Mouse (Mus musculus): ENCODE results near the gene Chmp2a.

Gene Chmp2a

GRCm38 (mm10) chr7:12998053-12998452 is 36.6 kb downstream of the Chmp2a start, which contains the start of gene Slc27a5:
Slc27a5 (minus strand) TSS chr7:12998192.
- DNase-seq: no peak

DNA sequence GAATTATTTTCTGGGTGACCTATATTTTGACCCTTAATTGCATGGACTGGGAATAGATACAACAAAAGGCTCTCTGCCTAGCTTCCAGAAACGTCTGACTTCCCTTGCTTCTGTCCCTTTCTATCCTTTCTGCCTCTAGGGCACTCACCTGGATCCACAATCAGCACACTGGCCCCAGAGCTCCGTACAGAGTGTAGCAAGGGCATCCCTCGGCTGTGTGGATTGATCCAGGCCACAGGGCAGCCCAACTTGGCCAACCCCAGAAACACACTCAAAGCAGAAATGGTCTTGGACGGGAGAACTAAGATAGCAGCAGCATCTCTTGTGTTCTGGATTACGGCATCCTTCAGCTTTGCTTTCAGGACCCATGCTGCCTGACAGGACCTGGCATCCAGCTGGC is 37.4 kb downstream of the Chmp2a start:
- DNase-seq: no peak

GRCm38 (mm10) chr7:12995862-12996261 is 38.7 kb downstream of the Chmp2a start:
- DNase-seq: no peak

GRCm38 (mm10) chr7:12993148-12993547 is 41.5 kb downstream of the Chmp2a start:
- no peak for DNase-seq

DNA sequence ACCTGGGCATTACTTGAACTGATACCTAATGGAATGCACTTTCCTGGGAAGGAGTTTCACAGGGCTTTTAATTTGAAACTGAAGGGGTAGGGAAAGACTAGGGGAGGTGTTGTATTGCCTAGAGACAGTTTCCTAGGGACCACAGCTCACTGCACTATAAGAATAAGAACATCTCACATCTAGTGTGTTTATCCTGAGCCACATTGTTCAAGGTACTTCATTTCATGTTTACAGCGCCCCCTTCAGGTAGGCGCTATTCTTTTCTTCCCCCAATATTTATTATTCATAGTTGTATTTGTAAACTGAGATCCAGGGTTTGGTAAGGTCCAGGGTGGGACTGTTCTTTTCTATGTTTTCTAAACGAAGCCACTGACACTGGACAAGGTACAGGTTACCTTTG is 42.4 kb downstream of the Chmp2a start:
- DNase-seq: no peak

GRCm38 (mm10) chr7:12987409-12988189 is 47.0 kb downstream of the Chmp2a start:
- DNase-seq: no peak

DNA sequence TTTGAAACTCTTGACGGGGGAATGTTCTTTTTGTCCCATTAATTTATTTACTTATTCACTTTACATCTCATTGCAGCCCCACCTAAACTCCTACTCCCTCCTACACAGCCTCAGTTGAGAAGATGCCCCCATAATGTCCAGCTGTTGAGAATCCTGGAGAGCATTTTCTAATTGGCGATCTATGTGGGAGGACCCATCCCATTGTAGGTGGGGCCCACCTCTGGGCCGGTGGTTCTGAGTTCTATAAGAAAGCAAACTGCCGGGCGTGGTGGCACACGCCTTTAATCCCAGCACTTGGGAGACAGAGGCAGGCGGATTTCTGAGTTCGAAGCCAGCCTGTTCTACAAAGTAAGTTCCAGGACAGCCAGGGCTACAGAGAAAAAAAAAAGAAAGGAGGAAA is 47.7 kb downstream of the Chmp2a start:
- DNase-seq: no peak

DNA sequence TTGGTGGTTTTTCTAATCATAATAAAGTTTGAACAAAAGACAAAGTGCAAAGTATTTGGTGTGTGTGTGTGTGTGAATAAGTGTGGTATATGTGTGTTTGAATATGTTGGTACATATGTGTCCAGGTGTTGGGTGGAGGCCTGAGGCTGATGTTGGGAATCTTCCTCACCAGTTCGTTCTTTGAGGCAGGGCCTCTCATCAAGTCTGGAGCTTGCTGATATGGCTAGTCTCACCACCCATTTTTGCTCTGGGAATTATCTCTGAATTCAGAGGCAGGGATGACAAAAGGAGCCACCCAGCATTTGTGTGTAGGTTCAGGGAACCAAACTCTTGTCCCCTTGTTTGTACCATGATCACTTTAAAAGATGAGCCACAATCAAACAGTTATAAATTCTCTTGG is 48.9 kb downstream of the Chmp2a start:
- DNase-seq: no peak

Data from kidney, adult 18-20 months (tissue).